In genomic region chr11:71004316-71004773, GRCm38 (mm10) we compare ENCODE assay signal across 8 mouse cellular contexts. TPM values are rescaled to one million over a fixed set of nuclear protein-coding genes. Genes with fewer than 3 reads are reported as not detected.
DNase-seq lines count a peak whose midpoint lies in the region; ATAC-seq lines count a peak whose summit lies in the region.

Dhx33 (minus strand) TSS chr11:71004437.

- H3K4me3 ChIP-seq in hindbrain, embryonic 14.5 days (replicated peaks; ENCODE audit: low read length): peak within 1 kb of the TSS; percentile 75

- H3K4me1 ChIP-seq in hindbrain, embryonic 14.5 days (replicated peaks; ENCODE audit: control insufficient read depth, insufficient read depth, low read length): peaks cover 18% of the 10 kb centered on the region

- no peaks in the 10 kb centered on the region for H3K27me3 ChIP-seq in hindbrain, embryonic 14.5 days (ENCODE audit: control insufficient read depth, insufficient read depth, low read length)

- WGBS in hindbrain, embryonic 14.5 days: 0% methylated on average over 35 of the region's 35 CpGs

- no peaks in the 10 kb centered on the region for H3K9me3 ChIP-seq in hindbrain, embryonic 14.5 days (ENCODE audit: control insufficient read depth, low read length)

- peak; percentile 99 for ATAC-seq in hindbrain, embryonic 14.5 days (ENCODE audit: low FRiP score)

- peak; percentile 99 for DNase-seq in R1 (ENCODE audit: low read depth, low spot score)
- DNase-seq in cerebellum, postnatal 25 days: peak; percentile 95 to 97
- peak; percentile 95 to 97 for DNase-seq in frontal cortex, postnatal 25 days (ENCODE audit: low spot score in 2 of 2)
- peak; percentile 98 for DNase-seq in hindbrain, embryonic 14.5 days (ENCODE audit: low spot score)
- DNase-seq in layer of hippocampus, postnatal 36 days: peak; percentile 96 to 97
- peak; percentile 99 for DNase-seq in lung, postnatal 36 days
- DNase-seq in retina, postnatal 1 day: peak; percentile 99
- peak; percentile 90 to 93 for DNase-seq in urinary bladder, adult 18-20 months (ENCODE audit: low spot score in 2 of 2)

- peaks cover 38% of the 10 kb centered on the region for H3K36me3 ChIP-seq in hindbrain, embryonic 14.5 days (replicated peaks; ENCODE audit: control insufficient read depth, insufficient read depth)

- H3K27ac ChIP-seq in hindbrain, embryonic 14.5 days: peak within 1 kb of the TSS; percentile 60

- peak within 1 kb of the TSS; percentile 72 for H3K9ac ChIP-seq in hindbrain, embryonic 14.5 days

- peak within 1 kb of the TSS; percentile 91 for H3K4me2 ChIP-seq in hindbrain, embryonic 14.5 days (replicated peaks)

RNA-seq across cellular contexts. Expression of gene Dhx33, which starts in this region (rescaled TPM):
- 15.7 and 16.5 TPM in 2 replicates for polyA plus RNA-seq in hindbrain, embryonic 14.5 days (2014; fragmentation: Nextera tagmentation; extraction: Ambion mirVana)
- total RNA-seq in layer of hippocampus, postnatal 36 days (2021): 10 to 100 TPM; 59.0 to 70.6 TPM

Comparison
In these comparisons a context has a peak if more than half of its experiments do, and no peak if none do; other contexts are left out.
1. Peak in every context shown above with its lines: DNase-seq, ATAC-seq, H3K4me3 ChIP-seq and H3K27ac ChIP-seq.